22 mouse cellular contexts compared by ENCODE assay signal in genomic region chr19:48009586-48010331, GRCm38 (mm10).
A peak's percentile ranks its signal among the peaks of the same experiment; 100 is the strongest.
DNase-seq lines count a peak whose midpoint lies in the region; ATAC-seq and TF ChIP-seq lines count a peak whose summit lies in the region.
"Had no signal": no experiment of that assay in that cellular context is flagged by ENCODE, and none has a peak within 500 bp of the region (broad histone marks: within the 10 kb centered on the region; RNA-seq: fewer than 3 reads in every experiment).

No protein-coding gene starts in this region.

- peak; percentile 66 for DNase-seq in heart, adult 11 months
- no peak for DNase-seq in heart, adult 9 months (ENCODE audit: low spot score in 2 of 2)
- no peak for DNase-seq in heart, postnatal 14 days
- DNase-seq in lung, postnatal 4 days = no peak
- no peak for DNase-seq in limb, embryonic 14.5 days (ENCODE audit: low spot score)
- DNase-seq in left cerebral cortex, adult 9 months (ENCODE audit: low spot score in 2 of 2) = no peak
- DNase-seq: adrenal gland, postnatal 10 days; B cell, adult 2 months; cerebellum, adult 11-12 months; cerebellum, adult 9-10 months; cerebellum, postnatal 25 days; gastrocnemius, postnatal 36 days; heart, adult 18-20 months; heart, postnatal 10 days had no signal

- no peak overlapping the region for H3K27ac ChIP-seq in heart, embryonic 15.5 days
- no peak overlapping the region for H3K27ac ChIP-seq in lung, embryonic 16.5 days (ENCODE audit: low read length)
- peak overlapping the region; percentile 15; the same call in 1 of the 2 replicates for H3K27ac ChIP-seq in limb, embryonic 14.5 days (replicated peaks; ENCODE audit: low read depth, low read length)
- H3K27ac ChIP-seq: embryonic facial prominence, embryonic 12.5 days; forebrain, embryonic 15.5 days had no signal

- TF ChIP-seq POLR2A in limb, embryonic 14.5 days (IDR thresholded peaks at IDR 0.05; ENCODE audit: borderline replicate concordance, extremely low read depth, insufficient read depth, insufficient read length) = no peak

- 52% methylated on average over 15 of the region's 15 CpGs for WGBS in heart, embryonic 15.5 days
- 43% methylated on average over 15 of the region's 15 CpGs for WGBS in lung, embryonic 16.5 days
- 50% methylated on average over 15 of the region's 15 CpGs for WGBS in limb, embryonic 14.5 days

- H3K4me2 ChIP-seq in heart, embryonic 15.5 days = peak overlapping the region; percentile 16
- no peak overlapping the region for H3K4me2 ChIP-seq in lung, embryonic 16.5 days (ENCODE audit: low read depth, low read length)
- 0 out of 2 replicates have a peak overlapping the region, but pooled peaks have one; percentile 16 for H3K4me2 ChIP-seq in limb, embryonic 14.5 days (replicated peaks; ENCODE audit: low read depth, low read length, severe bottlenecking)
- H3K4me2 ChIP-seq: embryonic facial prominence, embryonic 12.5 days; forebrain, embryonic 15.5 days had no signal

- H3K9me3 ChIP-seq in heart, embryonic 15.5 days (replicated peaks) = no peaks in the 10 kb centered on the region
- no peaks in the 10 kb centered on the region for H3K9me3 ChIP-seq in lung, embryonic 16.5 days (ENCODE audit: control insufficient read depth, low read length)
- H3K9me3 ChIP-seq in limb, embryonic 14.5 days (ENCODE audit: control insufficient read depth, low read length) = peaks cover 4% of the 10 kb centered on the region; the same call in 1 of the 2 replicates
- H3K9me3 ChIP-seq: embryonic facial prominence, embryonic 12.5 days; forebrain, embryonic 15.5 days had no signal

- peaks cover 3% of the 10 kb centered on the region; the same call in 1 of the 2 replicates for H3K27me3 ChIP-seq in heart, embryonic 15.5 days
- H3K27me3 ChIP-seq in lung, embryonic 16.5 days (ENCODE audit: control insufficient read depth, insufficient read depth, low read depth, low read length) = no peaks in the 10 kb centered on the region
- H3K27me3 ChIP-seq in limb, embryonic 14.5 days (ENCODE audit: control insufficient read depth, insufficient read depth, low read length) = no peaks in the 10 kb centered on the region
- H3K27me3 ChIP-seq: embryonic facial prominence, embryonic 12.5 days; forebrain, embryonic 15.5 days had no signal

- ATAC-seq in heart, embryonic 15.5 days (replicated peaks; ENCODE audit: insufficient number of reproducible peaks, insufficient read depth, low FRiP score, low read depth) = no peak
- peak; percentile 62 for ATAC-seq in lung, embryonic 16.5 days (ENCODE audit: low read depth)
- ATAC-seq in limb, embryonic 14.5 days (ENCODE audit: low FRiP score, low read depth) = no peak
- ATAC-seq: CD4-positive, CD25-positive, alpha-beta regulatory T cell, adult 4 months; forebrain, embryonic 15.5 days; hindbrain, embryonic 16.5 days; inflammation-experienced regulatory T-cells, adult 6 months had no signal

- H3K36me3 ChIP-seq in heart, embryonic 15.5 days = no peaks in the 10 kb centered on the region
- H3K36me3 ChIP-seq in lung, embryonic 16.5 days (ENCODE audit: control insufficient read depth, insufficient read depth, low read length) = no peaks in the 10 kb centered on the region
- no peaks in the 10 kb centered on the region for H3K36me3 ChIP-seq in limb, embryonic 14.5 days (ENCODE audit: control insufficient read depth, insufficient read depth, low read length)
- H3K36me3 ChIP-seq: embryonic facial prominence, embryonic 12.5 days; forebrain, embryonic 15.5 days; G1E had no signal

- H3K4me1 ChIP-seq in heart, embryonic 15.5 days (replicated peaks) = no peaks in the 10 kb centered on the region
- peaks cover 4% of the 10 kb centered on the region for H3K4me1 ChIP-seq in lung, embryonic 16.5 days (replicated peaks; ENCODE audit: control insufficient read depth, insufficient read depth, low read length)
- H3K4me1 ChIP-seq in limb, embryonic 14.5 days (ENCODE audit: control insufficient read depth, insufficient read depth, low read length) = peaks cover 15% of the 10 kb centered on the region
- H3K4me1 ChIP-seq: embryonic facial prominence, embryonic 12.5 days; forebrain, embryonic 15.5 days had no signal

- intact Hi-C loops in heart, postnatal 14 days (cut with DNase I) = no loop called here

- H3K4me3 ChIP-seq in heart, embryonic 15.5 days = no peak overlapping the region
- no peak overlapping the region for H3K4me3 ChIP-seq in lung, embryonic 16.5 days (ENCODE audit: low read length)
- no peak overlapping the region for H3K4me3 ChIP-seq in limb, embryonic 14.5 days (replicated peaks; ENCODE audit: low read length)
- H3K4me3 ChIP-seq: embryonic facial prominence, embryonic 12.5 days; forebrain, embryonic 15.5 days had no signal

- no peak overlapping the region for H3K9ac ChIP-seq in heart, embryonic 15.5 days
- H3K9ac ChIP-seq in lung, embryonic 16.5 days (ENCODE audit: low read length) = no peak overlapping the region
- H3K9ac ChIP-seq in limb, embryonic 14.5 days (ENCODE audit: low read depth, low read length, severe bottlenecking) = no peak overlapping the region
- H3K9ac ChIP-seq: embryonic facial prominence, embryonic 12.5 days; forebrain, embryonic 15.5 days had no signal
